Mouse (Mus musculus) gastrocnemius, adult 2 months (tissue): ENCODE data around the gene Fam69b. TPM values are rescaled to one million over a fixed set of nuclear protein-coding genes. Genes with fewer than 3 reads are reported as not detected.
"Not testable (repeated sequence)": the region's sequence is repeated elsewhere in the genome, so short reads cannot be mapped to it uniquely, and the experiment has no call there.

Experiments used
- DNase-seq: peaks from one replicate; pipeline ENCODE4 v3.0.0; 2022
- H3K27ac ChIP-seq: fragments of 200-600 bp; 2 replicates; pipeline ENCODE4 v1.8.1; 2022; ENCODE audit warnings: mild to moderate bottlenecking
- H3K4me3 ChIP-seq: fragments of 200-600 bp; 2 replicates; pipeline ENCODE4 v1.8.1; 2022; ENCODE audit warnings: mild to moderate bottlenecking, moderate library complexity
- CTCF ChIP-seq: fragments of 200-600 bp; IDR thresholded peaks from 2 replicates; pipeline ENCODE4 v1.8.1; 2022; ENCODE audit warnings: antibody characterized with exemption, mild to moderate bottlenecking, moderate library complexity
- intact Hi-C: fragments of 180-260 bp; cut with DNase I; formaldehyde crosslinking; loops from one replicate; pipeline ENCODE4 v1.15.1; 2025
- microRNA-seq: library from miRNA; unstranded; fragments of <30 nt; microRNA quantifications from one replicate; pipeline ENCODE4 v1.2.0, GENCODE M21; 2021
- total RNA-seq, 2 experiments: library from RNA; stranded (reverse); gene quantifications; 2 replicates each; pipeline ENCODE4 v1.2.3; 2021

Gene Fam69b
- total RNA-seq, 2 experiments from 2014 or later: 1.0 to 2.3 TPM

GRCm38 (mm10) chr2:26657426-26657825 is 29.2 kb downstream of the Fam69b start:
- no peak for TF ChIP-seq CTCF
- Histone ChIP-seq H3K27ac (no peak overlapping the region), H3K4me3 (no peak overlapping the region)
- DNase-seq: no peak
- intact Hi-C loops: no loop called here

GRCm38 (mm10) chr2:26661143-26661752 is 33.0 kb downstream of the Fam69b start:
- DNase-seq: no peak
- no peak overlapping the region for H3K4me3 ChIP-seq

GRCm38 (mm10) chr2:26661768-26662508 is 33.7 kb downstream of the Fam69b start:
- no peak for DNase-seq
- Histone ChIP-seq H3K27ac (no peak overlapping the region), H3K4me3 (no peak overlapping the region)
- no peak for TF ChIP-seq CTCF
- intact Hi-C loops: no loop called here

More at GRCm38 (mm10) chr2:26661143-26661752, 33.0 kb downstream of the Fam69b start:
- intact Hi-C loops: no loop called here
- TF ChIP-seq CTCF: no peak
- H3K27ac ChIP-seq: no peak overlapping the region

GRCm38 (mm10) chr2:26662509-26662882 is 34.2 kb downstream of the Fam69b start:
- Histone ChIP-seq H3K27ac (no peak overlapping the region), H3K4me3 (no peak overlapping the region)
- no peak for DNase-seq
- TF ChIP-seq CTCF: no peak
- intact Hi-C loops: no loop called here

GRCm38 (mm10) chr2:26663112-26663511 is 34.9 kb downstream of the Fam69b start:
- Histone ChIP-seq H3K27ac (no peak overlapping the region), H3K4me3 (no peak overlapping the region)
- DNase-seq: no peak
- intact Hi-C loops: no loop called here
- TF ChIP-seq CTCF: no peak

- intact Hi-C loops, H3K4me3 ChIP-seq, H3K27ac ChIP-seq: not testable (repeated sequence)
- peak; percentile 60 for TF ChIP-seq CTCF
- peak; percentile 59 for DNase-seq
Measured at GRCm38 (mm10) chr2:26663551-26663950, 35.3 kb downstream of the Fam69b start.

GRCm38 (mm10) chr2:26668746-26669145 is 40.5 kb downstream of the Fam69b start:
- Histone ChIP-seq H3K27ac (no peak overlapping the region), H3K4me3 (no peak overlapping the region)
- TF ChIP-seq CTCF: no peak
- intact Hi-C loops: no loop called here
- no peak for DNase-seq

- Histone ChIP-seq H3K4me3 (no peak within 1 kb of the TSS), H3K27ac (no peak within 1 kb of the TSS)
- intact Hi-C loops: loop anchor here (10.0 kb wide), 1 partner anchor 194 kb away; the partner anchor contains the start of gene Abo
- no peak for DNase-seq
- TF ChIP-seq CTCF: no peak
Measured at GRCm38 (mm10) chr2:26671182-26671581, 42.9 kb downstream of the Fam69b start, which contains the start of gene Lcn4. Gene Lcn4, minus strand, starts transcription at chr2:26671282.

Small RNA genes lying within 50 kb of the gene (microRNA-seq; reads per million reads assigned to microRNA genes)
- gene Mir126a: 2.2 reads per million
- not detected for gene Mir126b

Other genes with a start within 250 kb of the Fam69b start
- 1 to 10 TPM; 7.5 to 8.6 TPM for gene Snapc4, start 247.8 kb upstream of the Fam69b start, total RNA-seq
- gene Entr1, start 239.1 kb upstream of the Fam69b start, total RNA-seq: 10 to 100 TPM; 25.2 to 33.1 TPM
- 100 to 1,000 TPM; 133 to 141 TPM for gene Pmpca, start 239.1 kb upstream of the Fam69b start, total RNA-seq
- 1 to 10 TPM; 7.9 to 9.3 TPM for gene Inpp5e, start 219.3 kb upstream of the Fam69b start, total RNA-seq
- gene Sec16a, start 183.2 kb upstream of the Fam69b start, total RNA-seq: 10 to 100 TPM; 27.2 to 30.4 TPM
- 10 to 100 TPM in 1 of 2 experiments, 1 to 10 TPM in 1; 6.9 to 11.9 TPM for gene Notch1, start 111.8 kb upstream of the Fam69b start, total RNA-seq
- 10 to 100 TPM; 34.4 to 53.7 TPM for gene Egfl7, start 48.4 kb upstream of the Fam69b start, total RNA-seq
- gene Gm20532, start 41.8 kb upstream of the Fam69b start, total RNA-seq: not detected
- 1 to 10 TPM; 2.8 to 7.3 TPM for gene Agpat2, start 24.0 kb upstream of the Fam69b start, total RNA-seq
- gene Lcn4, start 42.8 kb downstream of the Fam69b start, total RNA-seq: not detected
- not detected for gene Abo, start 236.5 kb downstream of the Fam69b start, total RNA-seq